Mouse (Mus musculus) embryonic facial prominence, embryonic 14.5 days (tissue): ENCODE results near the gene Cd2bp2. TPM values are rescaled to one million over a fixed set of nuclear protein-coding genes. Genes with fewer than 3 reads are reported as not detected.
A peak's percentile ranks its signal among the peaks of the same experiment; 100 is the strongest.

ENCODE experiments used
- ATAC-seq: fragments of 200-750 bp; cut with Nextera tagmentation; 2 replicates; pipeline ENCODE4 v1.8.0; 2017; ENCODE audit warnings: low read depth, moderate number of reproducible peaks, moderate TSS enrichment
- DNase-seq: peaks from one replicate; pipeline ENCODE4 v3.0.0-alpha.2; 2015; ENCODE audit warnings: low spot score
- H3K27ac ChIP-seq: fragments of 300-500 bp; sonication (generic); replicated peaks from 2 replicates; pipeline ENCODE4 v1.5.1; 2014; ENCODE audit warnings: low read depth, mild to moderate bottlenecking, low read length, moderate library complexity
- H3K27me3 ChIP-seq: fragments of 300-500 bp; sonication (generic); replicated peaks from 2 replicates; pipeline ENCODE4 v1.6.1; 2014; ENCODE audit warnings: low read length; ENCODE audit not compliant: control insufficient read depth, insufficient read depth
- H3K36me3 ChIP-seq: fragments of 300-500 bp; sonication (generic); 2 replicates; pipeline ENCODE4 v1.6.1; 2014; ENCODE audit warnings: low read length, mixed read lengths; ENCODE audit not compliant: control insufficient read depth, insufficient read depth
- H3K4me1 ChIP-seq: fragments of 300-500 bp; sonication (generic); 2 replicates; pipeline ENCODE4 v1.6.1; 2014; ENCODE audit warnings: antibody characterized with exemption, low read length; ENCODE audit not compliant: control insufficient read depth, insufficient read depth
- H3K4me2 ChIP-seq: fragments of 300-500 bp; sonication (generic); 2 replicates; pipeline ENCODE4 v1.6.1; 2014; ENCODE audit warnings: low read depth, mild to moderate bottlenecking, low read length, moderate library complexity, mixed read lengths
- H3K4me3 ChIP-seq: fragments of 300-500 bp; sonication (generic); 2 replicates; pipeline ENCODE4 v1.5.1; 2014; ENCODE audit warnings: low read depth, mild to moderate bottlenecking, low read length
- H3K9ac ChIP-seq: fragments of 300-500 bp; sonication (generic); 2 replicates; pipeline ENCODE4 v1.6.1; 2014; ENCODE audit warnings: low read depth, mild to moderate bottlenecking, low read length, moderate library complexity, mixed read lengths
- H3K9me3 ChIP-seq: fragments of 300-500 bp; sonication (generic); 2 replicates; pipeline ENCODE4 v1.6.1; 2016; ENCODE audit warnings: low read length; ENCODE audit not compliant: control insufficient read depth
- WGBS: fragments of 180-500 bp; shearing (Covaris S2); extraction: QIAGEN DNeasy Blood & Tissue Kit; methylation state at CpG from one replicate; pipeline ENCODE4 v1.1.7; 2014; 5-methylcytosine and 5-hydroxymethylcytosine counted together
- polyA plus RNA-seq: library from polyadenylated mRNA; unstranded; fragments of >200 nt; fragmentation: Nextera tagmentation; extraction: Ambion mirVana; gene quantifications from 2 replicates; pipeline ENCODE4 v1.2.1, GENCODE M21; 2014

Gene Cd2bp2
- polyA plus RNA-seq, 1 experiment from 2014 or later = 45.4 TPM

DNA sequence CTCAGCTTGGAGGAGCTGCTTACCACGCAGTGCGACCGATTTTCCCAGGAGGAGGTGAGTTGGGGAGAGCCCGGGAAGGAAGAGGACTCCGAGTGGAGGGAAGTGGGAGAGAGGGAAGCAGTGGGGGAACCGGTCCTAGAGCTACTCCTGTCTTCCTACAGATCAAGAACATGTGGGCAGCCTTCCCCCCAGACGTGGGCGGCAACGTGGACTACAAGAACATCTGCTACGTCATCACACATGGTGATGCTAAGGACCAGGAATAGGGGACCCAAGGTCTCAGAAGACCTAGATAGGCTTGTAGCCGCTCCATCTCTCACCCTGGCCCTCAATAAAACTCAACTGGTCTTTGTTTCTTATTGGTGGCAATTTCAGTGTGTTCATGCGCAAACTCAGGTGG, 18.1 kb upstream of the Cd2bp2 start:
- WGBS = 48% methylated on average over 12 of the region's 12 CpGs

DNA sequence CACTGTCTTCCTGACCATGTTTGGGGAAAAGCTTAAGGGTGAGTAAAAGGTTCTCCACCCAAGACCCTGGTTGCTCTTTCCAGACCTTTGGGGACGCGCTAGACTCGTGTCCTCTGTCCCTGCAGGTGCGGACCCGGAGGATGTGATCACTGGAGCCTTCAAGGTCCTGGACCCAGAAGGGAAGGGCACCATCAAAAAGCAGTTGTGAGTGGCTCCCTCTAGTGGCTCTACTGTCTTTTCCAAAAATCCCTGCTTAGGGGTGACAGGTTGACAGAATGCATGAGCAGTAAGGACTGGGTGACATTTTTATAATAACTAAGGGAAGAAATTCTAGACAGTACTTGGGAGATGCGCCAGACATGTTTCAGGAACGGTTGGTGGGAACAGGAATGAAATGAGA, 17.6 kb upstream of the Cd2bp2 start:
- Histone ChIP-seq H3K4me2 (no peak overlapping the region; the same call in 1 of the 2 replicates), H3K27ac (no peak overlapping the region), H3K9me3 (no peaks in the 10 kb centered on the region), H3K9ac (no peak overlapping the region), H3K36me3 (no peaks in the 10 kb centered on the region), H3K4me3 (peak overlapping the region; percentile 11), H3K4me1 (0 out of 2 replicates have a peak, but pooled peaks cover 4% of the 10 kb centered on the region), H3K27me3 (no peaks in the 10 kb centered on the region)
- 48% methylated on average over 7 of the region's 7 CpGs for WGBS
- DNase-seq (no peak), ATAC-seq (no peak)

More for the DNA sequence above, 18.1 kb upstream of the Cd2bp2 start:
- DNase-seq (no peak), ATAC-seq (no peak)
- H3K4me2 ChIP-seq = peak overlapping the region; percentile 58
- H3K4me1 ChIP-seq = 0 out of 2 replicates have a peak, but pooled peaks cover 4% of the 10 kb centered on the region
- H3K36me3 ChIP-seq = no peaks in the 10 kb centered on the region
- H3K9me3 ChIP-seq = no peaks in the 10 kb centered on the region
- H3K27ac ChIP-seq = no peak overlapping the region
- H3K9ac ChIP-seq = no peak overlapping the region
- H3K27me3 ChIP-seq = no peaks in the 10 kb centered on the region
- 0 out of 2 replicates have a peak overlapping the region, but pooled peaks have one; percentile 32 for H3K4me3 ChIP-seq

DNA sequence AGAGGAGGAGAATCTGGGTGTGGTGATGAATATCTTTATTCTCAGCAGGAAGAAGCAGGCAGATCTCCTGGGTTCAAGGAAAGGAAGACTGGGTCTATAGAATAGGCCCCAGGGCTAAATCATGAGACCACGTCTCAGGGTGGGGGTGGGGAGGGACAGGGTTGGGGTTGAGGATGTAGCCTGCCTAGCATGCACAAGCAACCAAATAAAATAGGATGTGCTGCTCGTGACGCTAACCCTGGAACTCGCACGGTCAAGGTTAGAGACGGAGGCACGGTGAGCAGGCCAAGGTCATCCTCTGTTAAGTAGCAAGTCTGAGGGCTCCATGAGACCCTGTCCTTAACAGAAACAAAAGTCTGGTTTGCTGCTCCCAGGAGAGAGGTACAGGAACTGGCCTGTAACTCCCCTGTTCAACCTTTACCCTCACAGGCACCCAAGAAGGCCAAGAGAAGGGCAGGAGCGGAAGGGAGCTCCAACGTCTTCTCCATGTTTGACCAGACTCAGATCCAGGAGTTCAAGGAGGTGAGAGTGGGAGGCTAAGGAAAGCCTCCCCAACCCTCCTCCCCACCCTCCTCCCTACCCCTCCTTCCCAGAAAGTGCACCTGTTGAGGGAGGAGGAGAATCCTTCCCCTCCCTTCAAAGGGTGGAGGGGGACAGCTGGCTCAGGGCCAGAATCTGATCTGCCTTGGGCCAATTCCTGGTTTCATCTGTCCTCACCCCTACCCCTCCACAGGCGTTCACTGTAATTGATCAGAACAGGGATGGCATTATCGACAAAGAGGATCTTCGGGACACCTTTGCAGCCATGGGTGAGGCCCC, 16.8 kb upstream of the Cd2bp2 start:
- ATAC-seq = no peak
- Histone ChIP-seq H3K9ac (peak overlapping the region; percentile 14; the same call in 1 of the 2 replicates), H3K27me3 (no peaks in the 10 kb centered on the region), H3K4me2 (no peak overlapping the region), H3K36me3 (no peaks in the 10 kb centered on the region), H3K4me1 (0 out of 2 replicates have a peak, but pooled peaks cover 4% of the 10 kb centered on the region), H3K4me3 (peak overlapping the region; percentile 11), H3K9me3 (no peaks in the 10 kb centered on the region), H3K27ac (0 out of 2 replicates have a peak overlapping the region, but pooled peaks have one; percentile 13)
- DNase-seq = no peak
- WGBS = 81% methylated on average over 12 of the region's 12 CpGs

DNA sequence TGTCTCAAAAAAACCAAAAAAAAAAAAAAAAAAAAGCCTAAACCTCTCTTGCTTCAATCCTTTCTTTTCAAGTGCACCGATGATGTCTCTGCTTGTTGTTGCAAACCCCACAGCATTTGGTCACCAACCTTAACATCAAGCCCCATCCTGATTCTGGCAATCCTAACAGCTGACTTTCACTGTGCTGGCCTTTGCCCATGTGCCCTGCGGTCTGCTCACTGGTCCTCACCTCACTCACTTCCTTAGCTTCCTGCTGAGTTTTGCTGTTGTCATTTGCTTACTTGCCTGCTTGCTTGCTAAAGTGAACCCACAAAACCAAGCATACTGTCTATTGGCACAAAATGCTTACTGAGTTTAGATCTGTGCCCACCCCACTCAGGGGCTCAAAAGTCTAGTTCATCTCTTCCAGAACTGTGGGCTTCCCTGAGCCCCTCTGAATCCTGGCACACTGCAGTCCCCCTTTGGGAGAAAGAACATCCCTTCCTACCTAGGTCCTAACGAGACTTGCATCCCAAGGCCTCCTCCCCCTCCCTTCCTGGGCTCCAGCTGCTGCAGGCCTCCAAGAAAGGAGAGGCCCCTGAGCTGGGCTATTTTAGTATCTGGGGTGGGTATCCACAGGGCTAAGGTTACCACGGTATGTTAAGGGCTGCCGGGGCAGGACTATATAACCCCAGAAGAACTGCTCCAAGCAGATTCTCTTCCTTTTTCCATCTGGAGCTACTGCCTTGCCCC, 15.3 kb upstream of the Cd2bp2 start:
- Histone ChIP-seq H3K27ac (no peak overlapping the region), H3K27me3 (no peaks in the 10 kb centered on the region), H3K4me3 (no peak overlapping the region), H3K9ac (no peak overlapping the region), H3K9me3 (no peaks in the 10 kb centered on the region), H3K36me3 (no peaks in the 10 kb centered on the region), H3K4me1 (peaks cover 14% of the 10 kb centered on the region), H3K4me2 (no peak overlapping the region)
- DNase-seq (peak; percentile 54), ATAC-seq (no peak)
- 62% methylated on average over 5 of the region's 5 CpGs for WGBS

DNA sequence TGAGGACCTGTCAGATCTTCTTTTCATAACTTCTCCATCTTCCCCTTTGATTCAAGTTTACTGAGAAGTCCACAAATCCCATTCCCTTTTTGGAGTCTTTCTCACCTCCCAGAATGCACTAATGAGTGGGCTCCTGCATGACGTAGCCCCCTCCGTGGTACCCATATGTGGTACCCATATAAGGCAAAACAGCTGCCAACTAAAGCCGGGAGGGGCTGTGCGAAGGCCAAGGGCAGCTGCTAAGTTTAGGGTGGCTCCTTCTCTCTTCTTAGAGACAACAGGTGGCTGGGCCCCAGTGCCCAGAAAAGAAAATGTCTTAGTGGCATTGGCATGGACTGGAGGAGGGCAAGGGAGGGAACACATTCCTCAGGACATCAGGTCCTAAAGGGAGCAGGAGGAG, 14.4 kb upstream of the Cd2bp2 start:
- H3K27ac ChIP-seq = 0 out of 2 replicates have a peak overlapping the region, but pooled peaks have one; percentile 86

DNA sequence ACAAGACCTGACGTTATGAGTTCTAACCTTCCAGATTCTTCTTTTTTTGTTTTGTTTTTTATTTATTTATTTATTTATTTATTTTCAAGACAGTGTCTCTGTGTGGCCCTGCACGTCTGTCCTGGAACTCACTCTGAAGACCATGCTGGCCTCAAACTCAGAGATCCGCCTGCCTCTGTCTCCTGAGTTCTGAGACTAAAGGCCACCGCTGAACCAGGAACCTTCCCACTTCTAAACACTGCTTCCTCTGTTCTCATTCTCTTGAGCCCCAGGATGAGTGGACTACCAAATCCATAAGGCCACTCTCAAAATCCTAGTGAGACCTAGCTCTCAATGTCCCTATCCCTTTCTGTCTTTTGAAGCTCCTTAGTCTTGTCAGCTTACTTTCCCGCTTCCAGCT, 14.0 kb upstream of the Cd2bp2 start:
- Histone ChIP-seq H3K4me2 (peak overlapping the region; percentile 62), H3K4me3 (peak overlapping the region; percentile 90), H3K4me1 (peaks cover 17% of the 10 kb centered on the region), H3K9ac (peak overlapping the region; percentile 53; the same call in 1 of the 2 replicates), H3K9me3 (no peaks in the 10 kb centered on the region), H3K27ac (peak overlapping the region; percentile 86), H3K36me3 (no peaks in the 10 kb centered on the region), H3K27me3 (no peaks in the 10 kb centered on the region)
- ATAC-seq = no peak
- WGBS = 81% methylated on average over 5 of the region's 5 CpGs
- no peak for DNase-seq

More for the DNA sequence above, 14.4 kb upstream of the Cd2bp2 start:
- H3K9ac ChIP-seq = no peak overlapping the region
- H3K36me3 ChIP-seq = no peaks in the 10 kb centered on the region
- no peaks in the 10 kb centered on the region for H3K27me3 ChIP-seq
- no peak overlapping the region for H3K4me3 ChIP-seq
- ATAC-seq (no peak), DNase-seq (peak; percentile 72)
- no peak overlapping the region for H3K4me2 ChIP-seq
- WGBS = 86% methylated on average over 4 of the region's 4 CpGs
- H3K4me1 ChIP-seq = peaks cover 17% of the 10 kb centered on the region
- H3K9me3 ChIP-seq = no peaks in the 10 kb centered on the region

DNA sequence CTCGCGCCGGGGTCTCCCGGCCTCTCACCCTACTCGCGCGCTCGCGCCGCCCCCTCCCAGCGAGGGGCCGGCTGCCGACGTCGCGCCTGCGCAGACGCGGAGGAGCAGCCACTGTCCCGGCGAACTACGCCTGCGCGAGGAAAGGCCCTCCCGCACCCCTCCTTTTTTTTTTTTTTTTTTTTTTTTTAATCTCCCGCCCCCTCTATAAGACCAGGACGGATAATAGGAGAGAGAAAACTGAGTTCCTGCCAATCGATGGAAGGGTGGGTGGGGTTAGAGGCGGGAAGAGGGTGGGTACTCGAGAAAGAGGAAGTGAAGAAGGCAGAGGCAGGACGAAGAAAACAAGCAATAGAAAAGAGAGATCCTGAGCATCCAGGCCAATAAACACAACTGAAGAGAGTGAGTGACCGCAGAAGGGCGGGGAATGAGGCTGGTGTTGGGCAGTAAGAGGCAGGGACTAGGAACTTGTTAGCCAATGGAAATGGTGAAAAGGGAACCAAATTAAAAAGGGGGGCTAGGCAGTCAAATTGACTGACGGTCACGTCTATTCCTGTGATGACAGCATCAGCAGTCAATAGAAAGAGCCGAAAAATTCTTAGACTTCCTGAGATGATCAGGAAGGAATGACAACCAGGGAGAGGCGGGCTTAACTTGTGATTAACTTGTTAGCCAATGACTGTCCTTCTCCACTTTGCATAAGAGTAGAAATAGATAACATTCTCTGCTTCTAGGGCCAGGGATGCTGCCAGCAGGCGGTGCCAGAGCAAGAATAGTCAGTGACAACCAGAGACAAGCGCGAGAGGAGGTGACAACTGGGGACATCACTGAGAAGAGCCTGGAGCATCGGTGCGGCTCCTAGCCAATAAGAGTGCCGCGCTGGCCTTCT, 12.9 kb upstream of the Cd2bp2 start, which contains the start of gene Mylpf:
TSS of gene Mylpf (plus strand) at position 338 of the 886 bp plus-strand sequence.
- Histone ChIP-seq H3K4me2 (peak within 1 kb of the TSS; percentile 85), H3K4me3 (peak within 1 kb of the TSS; percentile 90), H3K36me3 (peaks cover 3% of the 10 kb centered on the region; the same call in 1 of the 2 replicates), H3K4me1 (peaks cover 17% of the 10 kb centered on the region), H3K9ac (peak within 1 kb of the TSS; percentile 96), H3K9me3 (no peaks in the 10 kb centered on the region), H3K27me3 (no peaks in the 10 kb centered on the region), H3K27ac (peak within 1 kb of the TSS; percentile 86)
- peak; percentile 96 for ATAC-seq
- under 1% methylated on average over 28 of the region's 44 CpGs for WGBS
- peak; percentile 99 for DNase-seq

DNA sequence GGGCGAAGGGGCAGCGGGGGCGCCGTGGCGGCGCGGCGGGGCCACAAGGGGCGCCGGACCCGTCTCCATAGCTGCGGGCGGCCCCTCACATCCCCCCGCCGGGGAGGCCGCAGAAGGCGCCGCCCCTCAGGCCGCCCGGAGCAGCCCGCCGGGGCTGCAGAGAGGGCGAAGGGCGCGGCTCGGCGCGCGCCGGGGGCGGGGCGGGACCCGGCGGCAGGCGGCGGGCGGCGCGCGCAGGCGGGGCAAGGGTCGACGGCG, 12.4 kb upstream of the Cd2bp2 start, which contains the start of gene Tbc1d10b:
TSS of gene Tbc1d10b (minus strand) at position 174 of the 258 bp plus-strand sequence.
- H3K4me3 ChIP-seq = peak within 1 kb of the TSS; percentile 90
- H3K4me1 ChIP-seq = peaks cover 17% of the 10 kb centered on the region
- DNase-seq = no peak
- H3K27me3 ChIP-seq = no peaks in the 10 kb centered on the region
- peak within 1 kb of the TSS; percentile 96 for H3K9ac ChIP-seq
- peak within 1 kb of the TSS; percentile 86 for H3K27ac ChIP-seq
- H3K9me3 ChIP-seq = no peaks in the 10 kb centered on the region
- ATAC-seq = no peak
- H3K4me2 ChIP-seq = peak within 1 kb of the TSS; percentile 85
- no CpG with 5 or more reads among the region's 44 CpGs for WGBS
- H3K36me3 ChIP-seq = peaks cover 9% of the 10 kb centered on the region; the same call in 1 of the 2 replicates
